Mouse (Mus musculus) myocyte (in vitro differentiated cells): ENCODE results near the gene Notch3. TPM values are rescaled to one million over a fixed set of nuclear protein-coding genes. Genes with fewer than 3 reads are reported as not detected.

Source experiments
- H3K27me3 ChIP-seq: one replicate; pipeline ENCODE4 v1.6.1; 2011; ENCODE audit not compliant: control insufficient read depth, insufficient read depth, insufficient read length
- H3K36me3 ChIP-seq: one replicate; pipeline ENCODE4 v1.6.1; 2011; ENCODE audit not compliant: control insufficient read depth, insufficient read depth
- H3K4me2 ChIP-seq: one replicate; pipeline ENCODE4 v1.6.1; 2011; ENCODE audit warnings: low read depth, control low read depth
- H3K4me3 ChIP-seq: one replicate; pipeline ENCODE4 v1.5.1; 2011; ENCODE audit warnings: mild to moderate bottlenecking, control low read depth, moderate library complexity
- H3K79me2 ChIP-seq: one replicate; pipeline ENCODE4 v1.6.1; 2011; ENCODE audit not compliant: control insufficient read depth, insufficient read depth
- H3ac ChIP-seq: one replicate; pipeline ENCODE4 v1.6.1; 2011; ENCODE audit not compliant: control insufficient read depth, insufficient read length
- CEBPB ChIP-seq: IDR thresholded peaks from 2 replicates; pipeline ENCODE4 v1.6.1; 2011; ENCODE audit warnings: mild to moderate bottlenecking, moderate library complexity; ENCODE audit not compliant: poor library complexity, insufficient read depth, severe bottlenecking
- E2F4 ChIP-seq: IDR thresholded peaks from one replicate; pipeline ENCODE4 v1.6.1; 2011; ENCODE audit warnings: mild to moderate bottlenecking, control low read depth, moderate library complexity; ENCODE audit not compliant: insufficient read depth
- MAX ChIP-seq: IDR thresholded peaks from one replicate; pipeline ENCODE4 v1.6.1; 2011; ENCODE audit warnings: low read depth, mild to moderate bottlenecking, control low read depth
- MYOD1 ChIP-seq, 3 experiments: IDR thresholded peaks; one replicate each; pipeline ENCODE4 v1.6.1; 2011; ENCODE audit warnings: control low read depth in 2 of 3, low read depth in 2 of 3, mild to moderate bottlenecking in 2 of 3, moderate library complexity in 1 of 3; ENCODE audit not compliant: insufficient read length in 2 of 3, control insufficient read depth in 1 of 3
- MYOG ChIP-seq, 3 experiments: IDR thresholded peaks; one replicate each; pipeline ENCODE4 v1.6.1; 2011; ENCODE audit warnings: control low read depth in 2 of 3, low read depth in 2 of 3, mild to moderate bottlenecking in 2 of 3; ENCODE audit not compliant: insufficient read length in 2 of 3, control insufficient read depth in 1 of 3, insufficient read depth in 1 of 3
- POLR2A ChIP-seq: IDR thresholded peaks from one replicate; pipeline ENCODE4 v1.6.1; 2011; ENCODE audit warnings: low read depth, mild to moderate bottlenecking, control low read depth, moderate library complexity; ENCODE audit not compliant: insufficient read length
- POLR2AphosphoS2 ChIP-seq: IDR thresholded peaks from one replicate; pipeline ENCODE4 v1.6.1; 2011; ENCODE audit warnings: low read depth, control low read depth; ENCODE audit not compliant: insufficient read length
- REST ChIP-seq: IDR thresholded peaks from one replicate; pipeline ENCODE4 v1.6.1; 2011; ENCODE audit warnings: mild to moderate bottlenecking, control low read depth, moderate library complexity; ENCODE audit not compliant: insufficient read depth, insufficient read length
- SRF ChIP-seq: IDR thresholded peaks from one replicate; pipeline ENCODE4 v1.6.1; 2011; ENCODE audit warnings: low read depth; ENCODE audit not compliant: control insufficient read depth, insufficient read length
- TCF12 ChIP-seq: IDR thresholded peaks from one replicate; pipeline ENCODE4 v1.6.1; 2011; ENCODE audit warnings: mild to moderate bottlenecking, control low read depth; ENCODE audit not compliant: poor library complexity, insufficient read depth, severe bottlenecking
- TCF3 ChIP-seq: IDR thresholded peaks from one replicate; pipeline ENCODE4 v1.6.1; 2011; ENCODE audit warnings: low read depth, control low read depth; ENCODE audit not compliant: insufficient read length
- USF1 ChIP-seq: IDR thresholded peaks from one replicate; pipeline ENCODE4 v1.6.1; 2011; ENCODE audit warnings: low read depth, mild to moderate bottlenecking, control low read depth, moderate library complexity
- polyA plus RNA-seq: library from polyadenylated mRNA; unstranded; fragments of >200 nt; fragmentation: generic; extraction: Trizol; gene quantifications from one replicate; pipeline ENCODE4 v1.2.1, GENCODE M21; 2012; ENCODE audit warnings: missing spikeins

Gene Notch3
- polyA plus RNA-seq, 1 experiment: 84.6 TPM

- Histone ChIP-seq H3K4me2 (no peak overlapping the region), H3K4me3 (no peak overlapping the region), H3K79me2 (no peaks in the 10 kb centered on the region), H3ac (no peak overlapping the region), H3K27me3 (no peaks in the 10 kb centered on the region), H3K36me3 (no peaks in the 10 kb centered on the region)
- TF ChIP-seq MAX (no peak), MYOD1 (IDR thresholded peaks at IDR 0.05; ENCODE audit: control insufficient read depth in 1 of 3, insufficient read length in 2 of 3, low read depth in 2 of 3) (no peak), POLR2AphosphoS2 (no peak), TCF12 (no peak), POLR2A (no peak), USF1 (no peak)
Observed at GRCm38 (mm10) chr17:32112434-32113254, 54.0 kb downstream of the Notch3 start.

- Histone ChIP-seq H3K4me3 (no peak overlapping the region), H3K36me3 (no peaks in the 10 kb centered on the region), H3K27me3 (no peaks in the 10 kb centered on the region), H3K79me2 (no peaks in the 10 kb centered on the region), H3K4me2 (no peak overlapping the region), H3ac (no peak overlapping the region)
- TF ChIP-seq USF1 (no peak), CEBPB (no peak), SRF (no peak), MYOD1 (IDR thresholded peaks at IDR 0.05; ENCODE audit: control insufficient read depth in 1 of 3, insufficient read length in 2 of 3, low read depth in 2 of 3) (no peak), MAX (no peak), POLR2A (no peak), TCF12 (no peak), REST (no peak), TCF3 (no peak), POLR2AphosphoS2 (no peak), E2F4 (no peak), MYOG (IDR thresholded peaks at IDR 0.05; ENCODE audit: control insufficient read depth in 1 of 3, insufficient read depth in 1 of 3, insufficient read length in 2 of 3, low read depth in 2 of 3) (no peak)
Observed at GRCm38 (mm10) chr17:32110980-32111780, 55.5 kb downstream of the Notch3 start.

GRCm38 (mm10) chr17:32110424-32110823 is 56.2 kb downstream of the Notch3 start:
- Histone ChIP-seq H3K79me2 (no peaks in the 10 kb centered on the region), H3K36me3 (no peaks in the 10 kb centered on the region), H3ac (no peak overlapping the region), H3K27me3 (no peaks in the 10 kb centered on the region), H3K4me2 (no peak overlapping the region), H3K4me3 (no peak overlapping the region)
- TF ChIP-seq CEBPB: no peak
- peak in 1 of 3 experiments; percentile 27 for TF ChIP-seq MYOG (IDR thresholded peaks at IDR 0.05; ENCODE audit: control insufficient read depth in 1 of 3, insufficient read depth in 1 of 3, insufficient read length in 2 of 3, low read depth in 2 of 3)

GRCm38 (mm10) chr17:32109201-32109940 is 57.3 kb downstream of the Notch3 start:
- no peak overlapping the region for H3ac ChIP-seq
- H3K4me3 ChIP-seq: no peak overlapping the region
- TF ChIP-seq MYOD1 (IDR thresholded peaks at IDR 0.05; ENCODE audit: control insufficient read depth in 1 of 3, insufficient read length in 2 of 3, low read depth in 2 of 3): no peak
- TF ChIP-seq MAX: no peak
- TF ChIP-seq MYOG (IDR thresholded peaks at IDR 0.05; ENCODE audit: control insufficient read depth in 1 of 3, insufficient read depth in 1 of 3, insufficient read length in 2 of 3, low read depth in 2 of 3): no peak
- TF ChIP-seq USF1: no peak
- no peak for TF ChIP-seq POLR2AphosphoS2
- TF ChIP-seq CEBPB: no peak
- TF ChIP-seq REST: no peak
- no peak for TF ChIP-seq TCF3
- TF ChIP-seq POLR2A: no peak
- TF ChIP-seq TCF12: no peak
- TF ChIP-seq SRF: no peak
- TF ChIP-seq E2F4: no peak
- H3K4me2 ChIP-seq: peak overlapping the region; percentile 24
- no peaks in the 10 kb centered on the region for H3K36me3 ChIP-seq
- no peaks in the 10 kb centered on the region for H3K27me3 ChIP-seq
- no peaks in the 10 kb centered on the region for H3K79me2 ChIP-seq
